Mouse (Mus musculus): ENCODE measurements around the gene Wee2. TPM values are rescaled to one million over a fixed set of nuclear protein-coding genes. Genes with fewer than 3 reads are reported as not detected.
A peak's percentile ranks its signal among the peaks of the same experiment; 100 is the strongest.

Wee2 gene
- polyA plus RNA-seq, 1 experiment = not detected

DNA sequence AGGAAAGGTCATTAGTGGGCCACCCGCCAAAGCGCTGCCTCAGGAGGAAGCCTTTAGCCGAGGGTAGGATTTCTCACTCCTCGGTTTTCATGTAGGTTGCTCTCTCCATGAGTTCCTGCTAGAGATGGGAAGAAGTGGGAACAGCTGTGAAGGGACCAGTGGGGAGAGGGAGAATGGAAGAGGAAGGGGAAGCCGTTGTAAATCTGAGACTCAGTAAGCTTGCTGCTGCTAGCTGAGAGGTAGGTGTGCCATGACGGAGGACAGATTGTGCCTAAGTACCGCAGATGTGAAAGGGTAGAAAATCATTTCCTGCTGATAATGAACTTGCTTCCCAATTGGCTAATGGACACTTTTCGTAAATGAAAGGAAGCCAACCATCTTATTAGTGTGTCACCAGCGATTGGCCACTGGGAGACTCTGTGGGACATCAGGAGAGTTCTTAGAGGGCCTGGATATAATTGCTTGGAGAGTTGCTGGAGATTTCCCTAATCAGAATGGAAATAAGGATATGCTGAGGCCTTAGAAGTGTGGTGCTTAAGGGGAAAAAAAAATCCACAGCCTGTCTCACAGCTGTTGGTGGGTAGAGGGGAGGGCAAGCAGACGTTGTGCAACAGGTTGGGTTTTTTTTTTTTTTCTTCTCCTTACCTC, 4.5 kb downstream of the Wee2 start:
- no peak for TF ChIP-seq CTCF (IDR thresholded peaks at IDR 0.05; ENCODE audit: extremely low read depth, insufficient read length, insufficient replicate concordance, low read depth, low read length)
- TF ChIP-seq POLR2A (IDR thresholded peaks at IDR 0.05; ENCODE audit: low read depth, low read length) = no peak
- H3K27me3 ChIP-seq (ENCODE audit: control insufficient read depth, insufficient read depth, low read length) = peaks cover 2% of the 10 kb centered on the region; the same call in 1 of the 2 replicates
- peaks cover 2% of the 10 kb centered on the region; the same call in 1 of the 2 replicates for H3K4me1 ChIP-seq (ENCODE audit: control insufficient read depth, insufficient read depth, insufficient read length, low read length)
- H3K27ac ChIP-seq (ENCODE audit: insufficient read depth, low read depth, low read length) = no peak overlapping the region
- H3K36me3 ChIP-seq (ENCODE audit: control insufficient read depth, insufficient read depth, low read length) = no peaks in the 10 kb centered on the region
- no peak overlapping the region for H3K4me3 ChIP-seq (ENCODE audit: low read depth, low read length)
- 31% methylated on average over 10 of the region's 10 CpGs for WGBS

DNA sequence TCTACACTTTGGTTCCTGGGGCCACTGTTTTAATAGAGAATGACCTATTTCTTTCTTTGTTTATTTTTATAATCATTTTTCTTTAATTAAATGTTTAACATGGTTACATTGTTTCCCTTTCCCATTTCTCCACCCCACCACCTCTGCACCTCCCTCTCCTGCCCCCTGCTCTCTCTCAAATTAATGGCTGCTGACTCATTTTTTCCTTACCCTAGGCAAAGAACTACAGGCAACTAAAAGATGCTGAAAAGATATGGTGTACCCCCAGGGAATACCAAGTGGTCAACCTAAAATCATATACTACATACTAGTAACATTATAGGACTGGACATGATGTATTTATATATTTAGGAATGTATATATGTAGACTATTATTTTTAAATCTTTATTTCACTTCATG, 9.7 kb downstream of the Wee2 start:
- Histone ChIP-seq H3K27me3 (ENCODE audit: control insufficient read depth, insufficient read depth, low read length) (no peaks in the 10 kb centered on the region), H3K4me1 (ENCODE audit: control insufficient read depth, insufficient read depth, insufficient read length, low read length) (no peaks in the 10 kb centered on the region)

DNA sequence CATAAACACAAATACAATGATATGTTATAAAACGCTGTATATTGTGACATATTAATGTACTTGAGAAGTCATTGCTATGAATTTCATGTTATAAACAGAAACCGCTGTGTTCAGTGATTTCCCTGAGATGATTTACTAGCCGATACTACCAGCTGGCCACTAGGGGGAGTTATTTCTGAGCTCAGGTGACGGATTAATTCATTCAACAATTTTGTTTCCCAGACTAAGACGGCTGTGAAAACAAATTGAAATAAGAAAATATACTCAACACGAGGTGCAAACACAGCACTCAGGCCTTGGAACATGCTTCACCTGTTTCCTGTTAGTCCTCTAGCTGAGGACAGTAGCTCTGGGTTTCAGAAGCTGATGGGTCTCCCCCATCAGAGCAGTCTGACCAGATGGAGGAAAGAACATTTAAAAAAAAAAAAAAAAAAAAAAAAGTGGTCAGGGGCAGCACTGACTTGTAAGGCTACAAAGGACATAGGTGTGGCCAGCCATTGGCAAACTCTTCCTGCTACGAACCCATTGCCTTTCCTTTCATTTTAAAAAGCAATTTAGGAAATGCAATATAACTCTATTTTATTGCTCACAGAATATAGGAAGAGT, 15.7 kb downstream of the Wee2 start:
- Histone ChIP-seq H3K27ac (ENCODE audit: insufficient read depth, low read depth, low read length) (no peak overlapping the region), H3K4me3 (ENCODE audit: low read depth, low read length) (no peak overlapping the region), H3K27me3 (ENCODE audit: control insufficient read depth, insufficient read depth, low read length) (no peaks in the 10 kb centered on the region; the same call in 1 of the 2 replicates), H3K4me1 (ENCODE audit: control insufficient read depth, insufficient read depth, insufficient read length, low read length) (no peaks in the 10 kb centered on the region), H3K36me3 (ENCODE audit: control insufficient read depth, insufficient read depth, low read length) (no peaks in the 10 kb centered on the region)
- TF ChIP-seq POLR2A (IDR thresholded peaks at IDR 0.05; ENCODE audit: low read depth, low read length) (no peak), CTCF (IDR thresholded peaks at IDR 0.05; ENCODE audit: extremely low read depth, insufficient read length, insufficient replicate concordance, low read depth, low read length) (peak; percentile 8; the same call in 1 of the 2 replicates)
- WGBS = 18% methylated on average over 7 of the region's 7 CpGs

More for the DNA sequence above, 9.7 kb downstream of the Wee2 start:
- Histone ChIP-seq H3K27ac (ENCODE audit: insufficient read depth, low read depth, low read length) (no peak overlapping the region), H3K36me3 (ENCODE audit: control insufficient read depth, insufficient read depth, low read length) (no peaks in the 10 kb centered on the region), H3K4me3 (ENCODE audit: low read depth, low read length) (no peak overlapping the region)
- TF ChIP-seq CTCF (IDR thresholded peaks at IDR 0.05; ENCODE audit: extremely low read depth, insufficient read length, insufficient replicate concordance, low read depth, low read length) = no peak
- no peak for TF ChIP-seq POLR2A (IDR thresholded peaks at IDR 0.05; ENCODE audit: low read depth, low read length)

DNA sequence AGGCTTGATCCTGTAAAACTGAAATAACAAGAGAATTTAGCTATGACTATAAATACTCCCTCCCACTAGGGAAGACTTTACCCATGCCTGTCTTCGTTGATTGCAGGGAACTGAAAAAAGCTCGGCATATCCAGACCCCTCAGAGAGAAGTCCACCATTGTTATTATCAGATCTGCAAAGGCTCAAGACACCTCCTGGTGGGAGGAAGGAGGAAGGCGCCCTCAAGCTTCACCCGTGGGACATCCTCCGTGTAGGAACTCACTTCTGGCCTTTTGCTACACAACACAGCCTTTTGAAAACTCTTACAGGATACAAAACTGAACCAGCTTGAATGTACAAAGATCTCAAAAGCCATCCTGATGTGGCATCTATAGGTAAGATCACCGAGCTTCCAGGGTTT, 26.8 kb downstream of the Wee2 start:
- H3K27ac ChIP-seq (ENCODE audit: insufficient read depth, low read depth, low read length) = no peak overlapping the region
- H3K4me1 ChIP-seq (ENCODE audit: control insufficient read depth, insufficient read depth, insufficient read length, low read length) = no peaks in the 10 kb centered on the region
- no peak overlapping the region for H3K4me3 ChIP-seq (ENCODE audit: low read depth, low read length)
- TF ChIP-seq POLR2A (IDR thresholded peaks at IDR 0.05; ENCODE audit: low read depth, low read length) = no peak
- TF ChIP-seq CTCF (IDR thresholded peaks at IDR 0.05; ENCODE audit: extremely low read depth, insufficient read length, insufficient replicate concordance, low read depth, low read length) = no peak
- no peaks in the 10 kb centered on the region for H3K36me3 ChIP-seq (ENCODE audit: control insufficient read depth, insufficient read depth, low read length)
- WGBS = 47% methylated on average over 6 of the region's 6 CpGs
- no peaks in the 10 kb centered on the region for H3K27me3 ChIP-seq (ENCODE audit: control insufficient read depth, insufficient read depth, low read length)

DNA sequence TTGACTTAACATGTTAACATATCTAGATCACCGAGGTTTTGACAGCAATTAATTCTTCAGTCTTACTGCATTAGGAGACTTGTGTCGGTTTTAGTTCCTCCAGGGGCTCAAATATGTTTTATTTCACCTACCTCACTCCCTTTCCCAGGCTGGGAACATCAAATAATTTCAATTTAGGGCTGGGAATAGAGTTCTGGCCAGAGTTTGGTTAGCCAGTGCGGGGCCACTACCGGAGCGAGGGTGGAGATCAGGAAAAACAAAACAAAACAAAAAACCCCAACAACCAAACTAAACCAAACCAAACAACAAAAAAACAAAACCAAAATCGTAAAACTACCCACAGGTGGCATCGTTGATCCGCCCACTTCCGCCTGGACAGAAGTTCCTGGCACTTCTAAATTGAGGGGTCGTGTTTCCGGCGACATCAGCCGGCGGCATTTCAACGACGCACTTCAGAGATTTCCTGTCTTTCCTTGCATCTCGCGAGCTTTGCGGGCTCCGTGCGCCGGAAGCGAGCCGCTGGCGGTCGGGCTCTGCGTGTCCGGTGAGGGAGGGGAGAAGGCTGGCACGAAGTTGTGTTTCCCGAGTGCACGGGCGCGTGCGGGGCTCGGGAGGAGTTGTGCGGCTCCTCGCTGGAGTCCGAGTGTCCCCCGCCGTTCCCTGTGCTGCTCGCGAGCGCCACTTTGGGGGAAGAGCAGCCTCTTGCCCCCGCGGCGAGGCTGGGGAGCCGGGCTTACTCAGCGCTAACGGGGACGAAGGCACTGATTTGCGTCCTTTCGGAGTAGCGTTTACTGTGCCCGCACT, 32.2 kb downstream of the Wee2 start, which contains the start of gene Ssbp1:
Ssbp1 (plus strand) TSS at position 437 of the 804 bp plus-strand sequence.
- H3K27me3 ChIP-seq (ENCODE audit: control insufficient read depth, insufficient read depth, low read length) = no peaks in the 10 kb centered on the region
- peaks cover 3% of the 10 kb centered on the region; the same call in 1 of the 2 replicates for H3K4me1 ChIP-seq (ENCODE audit: control insufficient read depth, insufficient read depth, insufficient read length, low read length)
- H3K36me3 ChIP-seq (ENCODE audit: control insufficient read depth, insufficient read depth, low read length) = peaks cover 21% of the 10 kb centered on the region
- peak; percentile 21; the same call in 1 of the 2 replicates for TF ChIP-seq CTCF (IDR thresholded peaks at IDR 0.05; ENCODE audit: extremely low read depth, insufficient read length, insufficient replicate concordance, low read depth, low read length)
- TF ChIP-seq POLR2A (IDR thresholded peaks at IDR 0.05; ENCODE audit: low read depth, low read length) = peak; percentile 96
- H3K4me3 ChIP-seq (ENCODE audit: low read depth, low read length) = peak within 1 kb of the TSS; percentile 99
- peak within 1 kb of the TSS; percentile 93 for H3K27ac ChIP-seq (ENCODE audit: insufficient read depth, low read depth, low read length)
- 1% methylated on average over 54 of the region's 54 CpGs for WGBS

DNA sequence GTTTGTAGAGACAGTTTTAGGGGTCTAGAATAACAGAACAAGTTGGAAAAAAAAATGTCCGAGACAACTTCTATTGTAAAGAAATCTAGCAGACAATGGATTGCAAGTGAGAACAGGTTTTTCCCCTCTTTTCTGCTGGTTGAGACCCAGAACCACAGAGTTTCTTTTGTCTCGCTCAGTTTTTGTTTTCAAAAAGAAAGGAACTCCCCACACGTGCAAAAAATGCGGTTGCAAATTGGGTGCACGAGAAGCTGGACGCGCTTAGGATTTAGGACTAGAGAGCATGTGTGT, 32.8 kb downstream of the Wee2 start:
- H3K4me3 ChIP-seq (ENCODE audit: low read depth, low read length) = peak overlapping the region; percentile 99
- under 1% methylated on average over 7 of the region's 7 CpGs for WGBS
- no peak for TF ChIP-seq POLR2A (IDR thresholded peaks at IDR 0.05; ENCODE audit: low read depth, low read length)
- no peak for TF ChIP-seq CTCF (IDR thresholded peaks at IDR 0.05; ENCODE audit: extremely low read depth, insufficient read length, insufficient replicate concordance, low read depth, low read length)
- H3K27ac ChIP-seq (ENCODE audit: insufficient read depth, low read depth, low read length) = peak overlapping the region; percentile 93
- H3K4me1 ChIP-seq (ENCODE audit: control insufficient read depth, insufficient read depth, insufficient read length, low read length) = peaks cover 3% of the 10 kb centered on the region; the same call in 1 of the 2 replicates
- peaks cover 24% of the 10 kb centered on the region for H3K36me3 ChIP-seq (ENCODE audit: control insufficient read depth, insufficient read depth, low read length)
- H3K27me3 ChIP-seq (ENCODE audit: control insufficient read depth, insufficient read depth, low read length) = no peaks in the 10 kb centered on the region

DNA sequence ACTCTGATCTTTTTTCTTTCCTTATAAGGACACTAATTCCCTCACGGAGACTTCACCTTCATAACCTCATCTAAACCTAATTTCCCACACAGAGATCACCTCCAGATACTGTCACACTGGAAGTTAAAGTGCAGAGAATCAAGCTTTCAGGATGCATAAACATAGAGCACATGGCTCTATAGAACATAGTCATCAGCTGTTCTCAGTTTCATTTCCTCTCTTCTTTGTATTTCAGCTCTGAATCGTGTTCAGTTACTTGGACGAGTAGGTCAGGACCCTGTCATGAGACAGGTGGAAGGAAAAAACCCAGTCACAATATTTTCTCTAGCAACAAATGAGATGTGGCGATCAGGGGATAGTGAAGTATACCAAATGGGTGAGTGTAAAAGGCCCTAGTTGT, 37.2 kb downstream of the Wee2 start:
- H3K4me1 ChIP-seq (ENCODE audit: control insufficient read depth, insufficient read depth, insufficient read length, low read length) = peaks cover 3% of the 10 kb centered on the region; the same call in 1 of the 2 replicates

More for the DNA sequence above, 37.2 kb downstream of the Wee2 start:
- peaks cover 48% of the 10 kb centered on the region for H3K36me3 ChIP-seq (ENCODE audit: control insufficient read depth, insufficient read depth, low read length)
- H3K27ac ChIP-seq (ENCODE audit: insufficient read depth, low read depth, low read length) = no peak overlapping the region
- H3K4me3 ChIP-seq (ENCODE audit: low read depth, low read length) = no peak overlapping the region
- TF ChIP-seq POLR2A (IDR thresholded peaks at IDR 0.05; ENCODE audit: low read depth, low read length) (no peak), CTCF (IDR thresholded peaks at IDR 0.05; ENCODE audit: extremely low read depth, insufficient read length, insufficient replicate concordance, low read depth, low read length) (no peak)
- WGBS = 85% methylated on average over 4 of the region's 4 CpGs
- no peaks in the 10 kb centered on the region for H3K27me3 ChIP-seq (ENCODE audit: control insufficient read depth, insufficient read depth, low read length)
